Mouse (Mus musculus) heart, embryonic 10.5 days (tissue): ENCODE measurements at regions not wholly inside any gene's neighbourhood (a gene's known extent, or its start where the extent isn't known, plus 50 kb on each side); places are given as distances from the start of the nearest gene placed in this dataset.
A peak's percentile ranks its signal among the peaks of the same experiment; 100 is the strongest.

Experiments used
- DNase-seq: peaks from one replicate; pipeline ENCODE4 v3.0.0-alpha.2; 2017; ENCODE audit warnings: low spot score
- H3K27ac ChIP-seq: fragments of 300-500 bp; sonication (generic); 2 replicates; pipeline ENCODE4 v1.5.1; 2016; ENCODE audit warnings: mild to moderate bottlenecking
- H3K27me3 ChIP-seq: fragments of 300-500 bp; sonication (generic); 2 replicates; pipeline ENCODE4 v1.6.1; 2016; ENCODE audit warnings: mild to moderate bottlenecking; ENCODE audit not compliant: poor library complexity, insufficient read depth, severe bottlenecking
- H3K36me3 ChIP-seq: fragments of 300-500 bp; sonication (generic); 2 replicates; pipeline ENCODE4 v1.6.1; 2016; ENCODE audit warnings: mild to moderate bottlenecking, moderate library complexity
- H3K4me1 ChIP-seq: fragments of 300-500 bp; sonication (generic); 2 replicates; pipeline ENCODE4 v1.6.1; 2016; ENCODE audit warnings: mild to moderate bottlenecking
- H3K4me3 ChIP-seq: fragments of 300-500 bp; sonication (generic); 2 replicates; pipeline ENCODE4 v1.5.1; 2016; ENCODE audit warnings: mild to moderate bottlenecking, moderate library complexity
- H3K9me3 ChIP-seq: fragments of 300-500 bp; sonication (generic); 2 replicates; pipeline ENCODE4 v1.6.1; 2016; ENCODE audit warnings: mild to moderate bottlenecking, moderate library complexity
- WGBS: fragments of 180-500 bp; shearing (Covaris S2); methylation state at CpG from one replicate; pipeline ENCODE4 v1.1.7; 2016; 5-methylcytosine and 5-hydroxymethylcytosine counted together

GRCm38 (mm10) chr12:77541051-77541765, 303.3 kb downstream of the Fut8 start:
- H3K4me3 ChIP-seq: no peak overlapping the region
- 68% methylated on average over 10 of the region's 10 CpGs for WGBS
- no peaks in the 10 kb centered on the region for H3K36me3 ChIP-seq
- H3K27ac ChIP-seq: no peak overlapping the region
- DNase-seq: no peak
- no peaks in the 10 kb centered on the region for H3K4me1 ChIP-seq
- no peaks in the 10 kb centered on the region for H3K9me3 ChIP-seq
- H3K27me3 ChIP-seq: no peaks in the 10 kb centered on the region

- no peaks in the 10 kb centered on the region for H3K9me3 ChIP-seq
- no peaks in the 10 kb centered on the region for H3K4me1 ChIP-seq
- H3K4me3 ChIP-seq: no peak overlapping the region
- DNase-seq: no peak
- H3K36me3 ChIP-seq: no peaks in the 10 kb centered on the region
- no peaks in the 10 kb centered on the region for H3K27me3 ChIP-seq
- H3K27ac ChIP-seq: no peak overlapping the region
- 71% methylated on average over 4 of the region's 4 CpGs for WGBS
Measured at GRCm38 (mm10) chr12:77541826-77542225, 303.9 kb downstream of the Fut8 start.

GRCm38 (mm10) chr12:77543651-77544050, 305.7 kb downstream of the Fut8 start:
- H3K27ac ChIP-seq: no peak overlapping the region
- no peaks in the 10 kb centered on the region for H3K27me3 ChIP-seq
- H3K4me3 ChIP-seq: no peak overlapping the region
- H3K36me3 ChIP-seq: no peaks in the 10 kb centered on the region
- H3K4me1 ChIP-seq: no peaks in the 10 kb centered on the region
- no peak for DNase-seq
- H3K9me3 ChIP-seq: no peaks in the 10 kb centered on the region
- 79% methylated on average over 6 of the region's 6 CpGs for WGBS

GRCm38 (mm10) chr12:77546165-77546564, 308.2 kb downstream of the Fut8 start:
- Histone ChIP-seq H3K27ac (no peak overlapping the region), H3K4me1 (no peaks in the 10 kb centered on the region), H3K4me3 (no peak overlapping the region), H3K27me3 (no peaks in the 10 kb centered on the region), H3K36me3 (no peaks in the 10 kb centered on the region), H3K9me3 (no peaks in the 10 kb centered on the region)
- DNase-seq: no peak
- WGBS: 63% methylated on average over 2 of the region's 2 CpGs

- no peaks in the 10 kb centered on the region for H3K36me3 ChIP-seq
- peaks cover 61% of the 10 kb centered on the region for H3K27me3 ChIP-seq
- WGBS: 6% methylated on average over 3 of the region's 3 CpGs
Measured at GRCm38 (mm10) chr12:77568286-77568685, 330.4 kb downstream of the Fut8 start.

GRCm38 (mm10) chr12:77570501-77570900, 332.6 kb downstream of the Fut8 start:
- H3K9me3 ChIP-seq: no peaks in the 10 kb centered on the region
- DNase-seq: no peak
- H3K36me3 ChIP-seq: no peaks in the 10 kb centered on the region
- 76% methylated on average over 3 of the region's 3 CpGs for WGBS
- 0 out of 2 replicates have a peak, but pooled peaks cover 3% of the 10 kb centered on the region for H3K4me1 ChIP-seq
- no peak overlapping the region for H3K27ac ChIP-seq
- no peak overlapping the region for H3K4me3 ChIP-seq
- peaks cover 53% of the 10 kb centered on the region for H3K27me3 ChIP-seq

More at GRCm38 (mm10) chr12:77568286-77568685, 330.4 kb downstream of the Fut8 start:
- Histone ChIP-seq H3K27ac (no peak overlapping the region), H3K9me3 (no peaks in the 10 kb centered on the region), H3K4me3 (no peak overlapping the region), H3K4me1 (0 out of 2 replicates have a peak, but pooled peaks cover 3% of the 10 kb centered on the region)
- DNase-seq: no peak

GRCm38 (mm10) chr12:77571071-77571470, 333.1 kb downstream of the Fut8 start:
- WGBS: 88% methylated on average over 5 of the region's 5 CpGs
- peaks cover 47% of the 10 kb centered on the region for H3K27me3 ChIP-seq
- DNase-seq: no peak
- H3K27ac ChIP-seq: no peak overlapping the region
- H3K4me3 ChIP-seq: no peak overlapping the region
- H3K36me3 ChIP-seq: no peaks in the 10 kb centered on the region
- H3K4me1 ChIP-seq: 0 out of 2 replicates have a peak, but pooled peaks cover 3% of the 10 kb centered on the region
- H3K9me3 ChIP-seq: no peaks in the 10 kb centered on the region

- H3K4me1 ChIP-seq: no peaks in the 10 kb centered on the region
- H3K27ac ChIP-seq: no peak overlapping the region
- no peaks in the 10 kb centered on the region for H3K9me3 ChIP-seq
- H3K4me3 ChIP-seq: no peak overlapping the region
- no peak for DNase-seq
- 52% methylated on average over 3 of the region's 3 CpGs for WGBS
- no peaks in the 10 kb centered on the region for H3K36me3 ChIP-seq
- peaks cover 15% of the 10 kb centered on the region; the same call in 1 of the 2 replicates for H3K27me3 ChIP-seq
Measured at GRCm38 (mm10) chr12:77575046-77575445, 337.1 kb downstream of the Fut8 start.

- Histone ChIP-seq H3K36me3 (no peaks in the 10 kb centered on the region), H3K4me3 (no peak overlapping the region)
- WGBS: 76% methylated on average over 2 of the region's 2 CpGs
Measured at GRCm38 (mm10) chr12:77588297-77588696, 350.4 kb downstream of the Fut8 start.

GRCm38 (mm10) chr12:77589416-77589815, 351.5 kb downstream of the Fut8 start:
- no peak for DNase-seq
- WGBS: 63% methylated on average over 5 of the region's 5 CpGs
- Histone ChIP-seq H3K36me3 (no peaks in the 10 kb centered on the region), H3K4me1 (peaks cover 6% of the 10 kb centered on the region; the same call in 1 of the 2 replicates), H3K9me3 (no peaks in the 10 kb centered on the region), H3K27ac (no peak overlapping the region), H3K4me3 (no peak overlapping the region), H3K27me3 (no peaks in the 10 kb centered on the region)

More at GRCm38 (mm10) chr12:77588297-77588696, 350.4 kb downstream of the Fut8 start:
- peaks cover 6% of the 10 kb centered on the region; the same call in 1 of the 2 replicates for H3K4me1 ChIP-seq
- H3K27ac ChIP-seq: no peak overlapping the region
- H3K9me3 ChIP-seq: no peaks in the 10 kb centered on the region
- no peak for DNase-seq
- H3K27me3 ChIP-seq: no peaks in the 10 kb centered on the region

GRCm38 (mm10) chr12:77594092-77594491, 356.2 kb downstream of the Fut8 start:
- no peak overlapping the region for H3K4me3 ChIP-seq
- H3K4me1 ChIP-seq: peaks cover 45% of the 10 kb centered on the region
- 87% methylated on average over 1 of the region's 1 CpGs for WGBS
- H3K27ac ChIP-seq: no peak overlapping the region
- DNase-seq: no peak
- H3K27me3 ChIP-seq: no peaks in the 10 kb centered on the region
- no peaks in the 10 kb centered on the region for H3K9me3 ChIP-seq
- no peaks in the 10 kb centered on the region for H3K36me3 ChIP-seq

GRCm38 (mm10) chr12:77594657-77595056, 356.7 kb downstream of the Fut8 start:
- Histone ChIP-seq H3K4me3 (no peak overlapping the region), H3K36me3 (no peaks in the 10 kb centered on the region), H3K4me1 (peaks cover 45% of the 10 kb centered on the region), H3K27ac (no peak overlapping the region), H3K27me3 (no peaks in the 10 kb centered on the region), H3K9me3 (no peaks in the 10 kb centered on the region)
- WGBS: 66% methylated on average over 3 of the region's 3 CpGs
- no peak for DNase-seq

- no peak for DNase-seq
- Histone ChIP-seq H3K9me3 (no peaks in the 10 kb centered on the region), H3K4me3 (no peak overlapping the region), H3K27me3 (no peaks in the 10 kb centered on the region), H3K4me1 (peaks cover 44% of the 10 kb centered on the region), H3K27ac (peak overlapping the region; percentile 73), H3K36me3 (no peaks in the 10 kb centered on the region)
- WGBS: 78% methylated on average over 5 of the region's 5 CpGs
Measured at GRCm38 (mm10) chr12:77595821-77596220, 357.9 kb downstream of the Fut8 start.
